Mouse (Mus musculus) forebrain, embryonic 10.5 days (tissue): ENCODE data around the gene Tpcn2. TPM values are rescaled to one million over a fixed set of nuclear protein-coding genes. Genes with fewer than 3 reads are reported as not detected.

Source experiments
- DNase-seq: peaks from one replicate; pipeline ENCODE4 v3.0.0-alpha.2; 2017; ENCODE audit warnings: low spot score; ENCODE audit errors: extremely low spot score
- H3K27ac ChIP-seq: fragments of 300-500 bp; sonication (generic); 2 replicates; pipeline ENCODE4 v1.5.1; 2016; ENCODE audit warnings: mild to moderate bottlenecking
- H3K27me3 ChIP-seq: fragments of 300-500 bp; sonication (generic); 2 replicates; pipeline ENCODE4 v1.6.1; 2016; ENCODE audit warnings: mild to moderate bottlenecking; ENCODE audit not compliant: poor library complexity, severe bottlenecking
- H3K36me3 ChIP-seq: fragments of 300-500 bp; sonication (generic); replicated peaks from 2 replicates; pipeline ENCODE4 v1.6.1; 2016; ENCODE audit warnings: mild to moderate bottlenecking, moderate library complexity
- H3K4me1 ChIP-seq: fragments of 300-500 bp; sonication (generic); 2 replicates; pipeline ENCODE4 v1.6.1; 2016
- H3K4me3 ChIP-seq: fragments of 300-500 bp; sonication (generic); 2 replicates; pipeline ENCODE4 v1.5.1; 2016; ENCODE audit warnings: mild to moderate bottlenecking, moderate library complexity
- H3K9me3 ChIP-seq: fragments of 300-500 bp; sonication (generic); 2 replicates; pipeline ENCODE4 v1.6.1; 2016; ENCODE audit warnings: mild to moderate bottlenecking, moderate library complexity
- WGBS: fragments of 180-500 bp; shearing (Covaris S2); methylation state at CpG from one replicate; pipeline ENCODE4 v1.1.7; 2016; 5-methylcytosine and 5-hydroxymethylcytosine counted together
- polyA plus RNA-seq: library from polyadenylated mRNA; unstranded; fragments of >200 nt; fragmentation: Nextera tagmentation; extraction: Ambion mirVana; gene quantifications from 2 replicates; pipeline ENCODE4 v1.2.1, GENCODE M21; 2016

Tpcn2 gene
- polyA plus RNA-seq, 1 experiment from 2014 or later, result 5.9 TPM

DNA sequence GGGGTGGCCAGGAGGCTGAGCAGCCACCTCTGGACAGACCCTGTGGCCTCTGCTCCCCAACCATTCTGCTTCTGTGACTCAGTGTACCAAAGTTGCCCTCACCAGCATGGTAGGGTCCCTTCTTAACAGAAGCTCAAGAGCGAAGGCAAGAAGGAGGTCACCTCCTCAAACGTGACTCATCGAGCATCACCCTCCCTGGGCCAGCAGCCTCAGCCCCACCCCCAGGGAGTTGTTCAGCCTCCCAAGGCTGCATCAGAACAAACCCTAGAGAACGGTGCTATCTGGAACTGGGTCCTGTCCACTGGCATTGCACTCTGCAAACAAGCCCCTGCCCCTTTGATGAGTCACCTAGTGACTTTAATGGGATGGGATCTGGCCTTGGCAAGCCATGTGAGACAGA lies 25.1 kb upstream of the Tpcn2 start:
- WGBS, result 87% methylated on average over 4 of the region's 4 CpGs
- no peaks in the 10 kb centered on the region for H3K9me3 ChIP-seq
- no peak overlapping the region for H3K4me3 ChIP-seq
- DNase-seq, result no peak
- peaks cover 7% of the 10 kb centered on the region; the same call in 1 of the 2 replicates for H3K27me3 ChIP-seq
- H3K4me1 ChIP-seq, result 0 out of 2 replicates have a peak, but pooled peaks cover 10% of the 10 kb centered on the region
- H3K27ac ChIP-seq, result no peak overlapping the region
- no peaks in the 10 kb centered on the region for H3K36me3 ChIP-seq

GRCm38 (mm10) chr7:145308061-145308675 lies 24.4 kb upstream of the Tpcn2 start:
- 84% methylated on average over 30 of the region's 30 CpGs for WGBS
- H3K27ac ChIP-seq, result peak overlapping the region; percentile 48; the same call in 1 of the 2 replicates
- H3K9me3 ChIP-seq, result no peaks in the 10 kb centered on the region
- DNase-seq, result no peak
- H3K4me1 ChIP-seq, result peaks cover 12% of the 10 kb centered on the region
- H3K27me3 ChIP-seq, result peaks cover 7% of the 10 kb centered on the region; the same call in 1 of the 2 replicates
- H3K36me3 ChIP-seq, result no peaks in the 10 kb centered on the region
- H3K4me3 ChIP-seq, result no peak overlapping the region

DNA sequence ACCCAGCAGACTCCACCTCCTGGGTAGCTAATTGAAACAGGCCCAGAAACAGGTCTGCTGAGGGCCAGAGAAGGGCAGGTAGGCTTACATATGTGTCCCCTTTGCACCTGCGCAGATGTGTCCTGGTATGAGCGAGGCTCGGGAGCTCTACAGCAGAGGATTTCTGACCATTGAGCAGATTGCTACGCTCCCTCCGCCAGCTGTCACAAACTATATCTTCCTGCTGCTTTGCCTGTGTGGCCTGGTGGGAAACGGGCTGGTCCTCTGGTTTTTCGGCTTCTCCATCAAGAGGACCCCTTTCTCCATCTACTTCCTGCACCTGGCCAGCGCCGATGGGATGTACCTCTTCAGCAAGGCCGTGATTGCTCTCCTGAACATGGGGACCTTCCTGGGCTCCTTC lies 23.8 kb upstream of the Tpcn2 start:
- no peaks in the 10 kb centered on the region for H3K36me3 ChIP-seq
- H3K27me3 ChIP-seq, result peaks cover 7% of the 10 kb centered on the region; the same call in 1 of the 2 replicates
- no peak overlapping the region for H3K4me3 ChIP-seq
- H3K9me3 ChIP-seq, result no peaks in the 10 kb centered on the region
- H3K4me1 ChIP-seq, result peaks cover 17% of the 10 kb centered on the region
- 87% methylated on average over 10 of the region's 10 CpGs for WGBS
- DNase-seq, result no peak
- H3K27ac ChIP-seq, result no peak overlapping the region

DNA sequence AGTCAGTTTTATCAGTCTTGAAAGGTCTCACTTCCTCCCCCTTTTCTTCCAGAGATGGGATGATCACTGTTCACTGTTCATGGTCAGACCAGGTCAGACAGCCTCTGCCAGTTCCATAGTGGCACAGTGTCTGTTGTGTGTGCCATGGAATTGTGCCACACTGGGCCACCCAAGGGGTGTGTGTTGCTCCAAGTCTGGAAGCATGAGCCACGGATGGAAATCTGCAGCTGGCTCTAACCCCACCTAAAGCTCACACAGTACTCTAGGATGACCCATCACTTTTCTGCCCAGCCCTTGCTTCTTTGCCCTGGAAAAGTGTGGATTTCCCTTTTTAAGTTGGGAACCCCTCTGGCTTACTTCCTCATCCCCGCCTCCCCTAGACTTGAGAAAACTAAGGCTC lies 20.3 kb upstream of the Tpcn2 start:
- Histone ChIP-seq H3K9me3 (no peaks in the 10 kb centered on the region), H3K36me3 (no peaks in the 10 kb centered on the region), H3K27ac (no peak overlapping the region), H3K27me3 (peaks cover 7% of the 10 kb centered on the region; the same call in 1 of the 2 replicates), H3K4me1 (peaks cover 40% of the 10 kb centered on the region), H3K4me3 (no peak overlapping the region)
- WGBS, result 78% methylated on average over 2 of the region's 2 CpGs
- DNase-seq, result no peak

GRCm38 (mm10) chr7:145302488-145303285 lies 18.9 kb upstream of the Tpcn2 start:
- H3K4me1 ChIP-seq, result peaks cover 36% of the 10 kb centered on the region
- WGBS, result 6% methylated on average over 20 of the region's 20 CpGs
- no peaks in the 10 kb centered on the region for H3K9me3 ChIP-seq
- H3K27me3 ChIP-seq, result 0 out of 2 replicates have a peak, but pooled peaks cover 4% of the 10 kb centered on the region
- peak; percentile 87 for DNase-seq
- H3K36me3 ChIP-seq, result no peaks in the 10 kb centered on the region
- H3K27ac ChIP-seq, result peak overlapping the region; percentile 77
- H3K4me3 ChIP-seq, result peak overlapping the region; percentile 43

DNA sequence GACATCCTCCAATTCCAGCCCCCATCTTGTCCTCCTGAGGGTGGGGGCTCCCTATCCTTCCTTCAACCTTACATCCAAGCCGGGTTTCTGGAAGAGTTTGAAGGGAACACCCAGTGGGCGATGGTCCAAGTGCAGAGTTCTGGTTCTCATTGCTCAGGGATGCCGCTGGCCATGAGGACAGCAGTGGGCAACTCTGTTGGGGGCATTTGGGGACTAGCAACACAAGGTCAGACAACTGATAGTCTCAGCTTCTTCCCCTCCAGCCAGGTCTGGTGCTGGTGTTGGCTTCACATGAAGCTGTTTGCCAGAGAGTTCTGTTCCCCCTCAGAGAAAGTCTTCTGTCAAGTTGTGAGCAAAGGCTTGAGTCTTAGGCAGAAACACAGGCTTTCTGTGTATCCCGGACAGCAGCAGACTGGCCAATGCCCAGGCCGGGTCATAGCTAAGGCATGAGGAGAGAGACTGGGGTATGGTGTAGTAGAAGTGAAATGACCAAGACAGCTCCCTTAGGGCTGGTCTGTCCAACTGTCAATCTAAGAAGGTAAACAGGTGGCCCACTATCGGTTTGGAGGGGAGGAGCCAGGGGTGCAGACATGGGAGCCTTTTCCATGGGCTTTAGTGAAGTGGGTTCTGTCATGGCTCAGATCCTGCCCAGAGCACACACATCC lies 17.7 kb upstream of the Tpcn2 start:
- no peaks in the 10 kb centered on the region for H3K9me3 ChIP-seq
- WGBS, result 87% methylated on average over 6 of the region's 6 CpGs
- peaks cover 36% of the 10 kb centered on the region for H3K4me1 ChIP-seq
- no peaks in the 10 kb centered on the region for H3K36me3 ChIP-seq
- 0 out of 2 replicates have a peak, but pooled peaks cover 4% of the 10 kb centered on the region for H3K27me3 ChIP-seq
- no peak overlapping the region for H3K27ac ChIP-seq
- no peak for DNase-seq
- H3K4me3 ChIP-seq, result no peak overlapping the region

- Histone ChIP-seq H3K4me3 (no peak overlapping the region), H3K36me3 (no peaks in the 10 kb centered on the region), H3K4me1 (peaks cover 36% of the 10 kb centered on the region), H3K27ac (peak overlapping the region; percentile 20; the same call in 1 of the 2 replicates), H3K27me3 (0 out of 2 replicates have a peak, but pooled peaks cover 4% of the 10 kb centered on the region), H3K9me3 (no peaks in the 10 kb centered on the region)
- DNase-seq, result no peak
Observed at GRCm38 (mm10) chr7:145301008-145301340, 17.2 kb upstream of the Tpcn2 start.

DNA sequence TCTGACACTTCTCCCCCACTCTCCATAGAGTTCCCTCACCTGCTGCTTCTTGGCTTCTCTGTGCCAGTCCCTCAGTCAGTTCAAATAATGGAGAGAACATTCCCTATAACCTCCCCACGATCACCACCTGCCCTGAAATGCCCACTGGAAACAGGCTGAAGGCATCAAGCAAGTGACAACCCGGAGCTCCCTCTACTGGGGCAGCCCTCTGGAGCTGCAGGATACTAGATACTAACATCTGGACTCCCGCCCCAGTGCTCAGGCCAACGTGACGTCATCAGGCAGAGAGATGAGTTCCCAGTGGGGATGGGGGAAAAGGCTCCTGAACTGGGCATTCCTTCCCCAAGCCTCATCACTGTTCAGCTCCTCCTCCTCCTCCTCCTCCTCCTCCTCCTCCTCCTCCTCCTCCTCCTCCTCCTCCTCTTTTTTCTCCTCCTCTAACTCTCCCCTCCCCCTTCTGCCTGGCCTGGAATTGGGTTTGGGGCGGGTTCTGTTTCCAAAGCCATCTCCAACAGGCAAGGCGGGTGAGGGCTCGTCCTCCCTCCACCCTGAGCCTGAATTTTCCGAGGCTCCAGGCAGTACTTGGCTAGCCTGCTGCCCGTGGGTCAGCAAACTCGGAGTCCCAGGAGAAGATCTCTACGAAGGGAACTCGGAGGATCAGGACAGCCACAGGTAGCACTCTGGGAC lies 16.7 kb upstream of the Tpcn2 start, which contains the start of gene Mrgprf:
Gene Mrgprf, plus strand, starts transcription at position 508 of the 687 bp plus-strand sequence.
- 43% methylated on average over 13 of the region's 13 CpGs for WGBS
- Histone ChIP-seq H3K4me3 (no peak within 1 kb of the TSS), H3K36me3 (no peaks in the 10 kb centered on the region), H3K4me1 (peaks cover 36% of the 10 kb centered on the region), H3K27me3 (0 out of 2 replicates have a peak, but pooled peaks cover 4% of the 10 kb centered on the region), H3K9me3 (no peaks in the 10 kb centered on the region), H3K27ac (peak within 1 kb of the TSS; percentile 20; the same call in 1 of the 2 replicates)
- no peak for DNase-seq

DNA sequence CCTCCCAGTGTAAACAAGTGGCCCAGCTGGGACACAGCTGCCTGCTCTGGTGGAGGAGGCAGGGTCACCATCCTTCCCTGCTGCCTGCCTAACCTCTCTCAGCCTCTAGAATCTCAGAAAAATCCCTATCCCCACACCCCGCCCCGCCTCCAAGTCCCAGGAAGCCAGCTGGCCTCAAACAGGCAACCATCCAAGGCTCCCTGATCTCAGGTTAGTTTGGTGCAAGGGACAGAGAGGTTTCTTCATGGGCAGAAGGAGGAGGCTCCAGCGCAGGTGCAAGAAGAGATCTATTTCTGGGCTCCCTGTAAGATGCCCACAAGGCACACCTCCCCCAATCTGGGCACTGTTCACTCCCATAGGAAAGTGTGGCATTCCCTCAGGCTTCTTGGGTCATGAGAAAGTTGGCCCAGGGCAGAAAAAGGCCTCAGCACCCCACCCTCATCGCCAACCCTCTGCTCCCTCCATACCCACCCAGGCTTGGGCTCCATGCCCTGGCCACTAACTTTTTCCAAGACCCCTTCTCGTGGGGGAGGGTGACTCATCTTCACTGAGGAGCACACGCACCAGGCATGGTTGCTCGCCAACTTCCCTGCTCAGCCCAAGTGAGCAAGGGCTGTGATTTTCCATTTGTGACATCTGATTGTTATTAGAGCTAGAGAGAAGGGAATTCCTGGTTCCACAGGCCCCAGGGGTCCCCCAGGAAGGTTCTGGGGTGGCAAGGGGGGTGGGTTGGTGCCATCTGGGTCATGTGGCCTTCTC lies 15.9 kb upstream of the Tpcn2 start:
- no peak overlapping the region for H3K27ac ChIP-seq
- no peak for DNase-seq

GRCm38 (mm10) chr7:145298666-145299490 lies 15.1 kb upstream of the Tpcn2 start:
- Histone ChIP-seq H3K27ac (no peak overlapping the region), H3K36me3 (no peaks in the 10 kb centered on the region), H3K9me3 (no peaks in the 10 kb centered on the region), H3K4me1 (peaks cover 36% of the 10 kb centered on the region), H3K4me3 (no peak overlapping the region), H3K27me3 (0 out of 2 replicates have a peak, but pooled peaks cover 4% of the 10 kb centered on the region)
- WGBS, result 67% methylated on average over 3 of the region's 3 CpGs
- DNase-seq, result no peak

More for the DNA sequence above, 15.9 kb upstream of the Tpcn2 start:
- 73% methylated on average over 7 of the region's 7 CpGs for WGBS
- H3K9me3 ChIP-seq, result no peaks in the 10 kb centered on the region
- no peaks in the 10 kb centered on the region for H3K36me3 ChIP-seq
- H3K4me1 ChIP-seq, result peaks cover 36% of the 10 kb centered on the region
- H3K27me3 ChIP-seq, result 0 out of 2 replicates have a peak, but pooled peaks cover 4% of the 10 kb centered on the region
- H3K4me3 ChIP-seq, result no peak overlapping the region

GRCm38 (mm10) chr7:145293859-145294258 lies 10.0 kb upstream of the Tpcn2 start:
- DNase-seq, result no peak
- H3K4me3 ChIP-seq, result no peak overlapping the region
- no peaks in the 10 kb centered on the region for H3K36me3 ChIP-seq
- no peaks in the 10 kb centered on the region for H3K9me3 ChIP-seq
- H3K27ac ChIP-seq, result no peak overlapping the region
- peaks cover 7% of the 10 kb centered on the region; the same call in 1 of the 2 replicates for H3K4me1 ChIP-seq
- H3K27me3 ChIP-seq, result no peaks in the 10 kb centered on the region
- WGBS, result 39% methylated on average over 6 of the region's 6 CpGs
